Mouse (Mus musculus) retina, postnatal 1 day (tissue): ENCODE measurements around the gene Mysm1.

Experiments used
- DNase-seq: peaks from one replicate; pipeline ENCODE4 v3.0.0-alpha.2; 2012

Mysm1 gene

GRCm38 (mm10) chr4:94978590-94979499 is at the start of gene Mysm1:
TSS of gene Mysm1 (minus strand) at chr4:94979100.
- peak; percentile 96 for DNase-seq

GRCm38 (mm10) chr4:95025847-95026600 is 47.1 kb upstream of the Mysm1 start:
- peak; percentile 4 for DNase-seq

- DNase-seq: no peak
These were observed 44.6 kb upstream of the Mysm1 start for GRCm38 (mm10) chr4:95023350-95023953.

DNA sequence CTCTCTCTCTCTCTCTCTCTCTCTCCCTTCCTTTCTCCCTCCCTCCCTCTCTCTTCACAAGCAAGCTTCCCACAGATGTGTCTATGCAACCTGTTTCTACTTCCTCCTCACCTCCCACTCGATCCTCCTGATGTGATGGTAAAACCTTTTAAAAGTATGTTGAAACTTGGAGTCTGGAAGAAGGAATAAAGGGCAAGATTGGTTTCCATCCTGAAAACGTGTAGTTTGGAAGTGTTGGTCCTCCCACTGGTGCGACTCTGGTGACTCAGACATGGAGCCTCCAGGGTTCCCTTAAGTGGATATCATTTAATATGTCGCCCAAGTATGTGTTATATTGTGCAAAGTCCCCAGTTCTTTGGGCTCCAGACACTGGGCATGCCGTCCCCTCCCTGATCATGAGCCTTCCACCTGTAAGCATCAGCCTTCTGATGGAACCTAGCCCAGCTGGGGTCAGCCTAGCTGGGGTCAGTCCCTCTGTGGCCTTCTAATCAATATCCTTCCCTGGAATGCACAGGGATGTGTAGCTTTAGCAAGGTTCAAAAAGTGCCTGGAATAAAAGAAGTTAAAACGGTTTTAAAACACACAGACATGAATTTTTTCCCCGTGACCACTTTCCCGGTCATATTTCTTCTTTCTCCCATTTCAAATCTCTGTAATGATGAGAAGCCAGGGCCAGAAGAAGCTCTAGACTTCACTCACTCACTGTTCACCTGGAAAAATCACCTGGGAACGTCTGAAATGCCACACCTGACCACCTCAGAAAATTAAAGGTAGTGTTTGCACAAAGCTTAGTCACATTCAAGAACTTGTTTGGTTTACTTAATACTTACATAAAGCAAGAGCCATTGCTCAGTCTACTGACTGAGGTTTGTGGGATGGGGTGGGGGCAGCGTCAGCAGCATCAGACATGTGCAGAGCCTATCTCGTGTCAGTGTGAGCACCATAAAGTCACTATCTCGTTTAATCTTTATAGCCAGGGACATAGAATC is 43.0 kb upstream of the Mysm1 start:
- no peak for DNase-seq

DNA sequence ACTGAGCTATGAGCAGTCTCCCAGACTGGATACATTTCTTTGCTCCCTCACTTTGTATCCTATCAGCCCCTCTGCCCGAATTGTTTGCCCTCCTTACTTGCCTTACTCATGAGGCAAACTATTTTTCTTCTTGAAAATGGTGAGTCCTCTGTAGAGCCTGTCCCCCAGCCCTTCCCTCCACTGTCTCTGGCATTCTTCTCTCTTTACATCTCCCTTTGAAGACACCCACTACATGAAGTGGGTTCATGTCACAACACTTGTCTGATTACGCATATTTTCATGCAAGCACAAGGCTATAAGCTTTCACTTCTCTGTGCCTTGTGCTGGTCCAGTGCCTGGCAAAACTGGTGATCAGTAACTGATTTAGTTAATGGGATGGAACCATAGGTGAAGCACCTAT is 41.3 kb upstream of the Mysm1 start:
- no peak for DNase-seq

- no peak for DNase-seq
These were observed 39.3 kb upstream of the Mysm1 start for GRCm38 (mm10) chr4:95018221-95018620.

DNA sequence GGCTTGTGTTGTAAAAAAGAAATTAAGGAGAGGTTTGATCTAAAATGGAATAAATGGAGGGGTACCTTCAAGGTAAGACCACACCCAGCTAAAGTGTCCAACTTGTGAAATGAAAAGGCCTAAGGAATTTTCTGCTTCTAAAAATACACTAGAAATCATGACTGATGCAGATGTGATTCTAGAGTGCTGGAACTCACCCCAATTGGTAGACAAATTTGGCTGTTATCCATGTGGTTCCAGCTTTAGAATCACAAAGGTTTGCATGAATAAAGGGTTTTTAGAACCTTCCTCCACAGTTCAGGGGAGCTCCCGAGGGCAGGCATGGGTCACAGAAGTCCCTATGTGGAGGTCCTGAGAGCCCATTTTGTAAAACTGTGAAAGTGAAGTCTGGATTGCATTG is 33.8 kb upstream of the Mysm1 start:
- DNase-seq: no peak

DNA sequence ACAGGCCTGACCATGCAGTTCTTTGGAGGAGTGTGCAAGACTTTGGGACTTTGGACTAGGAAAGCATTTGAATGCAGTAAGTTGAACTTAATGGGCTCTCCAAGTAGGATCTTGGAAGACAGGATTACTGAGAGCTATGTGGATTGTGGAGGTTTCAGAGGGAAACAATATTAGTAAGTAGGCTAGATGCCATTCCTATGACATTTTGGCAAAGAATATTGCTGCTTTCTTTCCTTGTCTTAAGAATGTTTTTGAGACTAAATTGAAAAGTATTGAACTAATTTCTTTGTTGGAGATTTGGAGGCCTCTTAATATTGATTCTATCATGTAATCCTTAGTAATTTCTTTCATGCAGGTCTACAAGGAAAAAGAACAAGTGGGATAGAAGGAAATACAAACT is 33.4 kb upstream of the Mysm1 start:
- no peak for DNase-seq

DNA sequence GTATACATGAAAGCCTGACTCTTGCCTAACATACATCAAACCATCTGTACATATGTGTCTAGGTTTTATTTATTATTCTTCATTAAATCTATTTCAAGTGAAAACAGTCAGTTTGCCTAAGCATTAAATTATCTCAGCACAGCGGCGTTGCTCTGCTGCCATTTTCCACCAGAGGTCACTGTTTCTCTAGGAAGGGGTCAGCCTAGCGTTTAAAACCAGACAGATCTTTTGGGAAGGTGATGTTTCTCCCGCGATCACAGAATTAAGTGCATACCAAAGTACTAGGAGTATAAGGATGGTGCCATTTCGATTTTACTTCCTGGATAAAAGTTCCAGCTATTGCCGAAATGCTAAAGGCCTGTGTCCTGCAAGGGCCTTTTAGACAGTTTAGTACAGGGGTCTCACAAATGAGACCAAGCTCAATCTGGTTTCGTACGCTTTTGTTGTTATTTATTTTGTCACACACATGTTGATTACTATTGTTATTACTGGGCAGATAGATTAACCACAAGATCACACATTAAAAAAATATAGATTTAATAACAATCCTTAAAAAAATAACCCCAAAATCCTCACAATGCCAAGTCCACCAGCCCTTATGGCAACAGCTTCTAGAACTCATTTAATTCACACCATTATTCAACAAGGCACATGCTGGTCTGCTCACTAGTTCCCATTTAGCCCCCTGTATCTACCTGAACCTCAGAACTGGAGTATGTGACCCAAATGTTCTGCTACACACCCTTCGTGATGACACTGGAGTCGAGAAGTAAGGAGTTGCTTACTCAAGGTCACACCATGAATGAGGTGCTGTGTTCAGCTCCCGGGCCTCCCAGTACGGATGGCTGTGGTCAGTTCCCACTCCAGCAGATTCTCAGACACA is 29.5 kb upstream of the Mysm1 start:
- peak; percentile 76 for DNase-seq

GRCm38 (mm10) chr4:95007759-95008158 is 28.9 kb upstream of the Mysm1 start:
- DNase-seq: no peak

- peak; percentile 51 for DNase-seq
These were observed 26.4 kb upstream of the Mysm1 start for GRCm38 (mm10) chr4:95005251-95005830.

DNA sequence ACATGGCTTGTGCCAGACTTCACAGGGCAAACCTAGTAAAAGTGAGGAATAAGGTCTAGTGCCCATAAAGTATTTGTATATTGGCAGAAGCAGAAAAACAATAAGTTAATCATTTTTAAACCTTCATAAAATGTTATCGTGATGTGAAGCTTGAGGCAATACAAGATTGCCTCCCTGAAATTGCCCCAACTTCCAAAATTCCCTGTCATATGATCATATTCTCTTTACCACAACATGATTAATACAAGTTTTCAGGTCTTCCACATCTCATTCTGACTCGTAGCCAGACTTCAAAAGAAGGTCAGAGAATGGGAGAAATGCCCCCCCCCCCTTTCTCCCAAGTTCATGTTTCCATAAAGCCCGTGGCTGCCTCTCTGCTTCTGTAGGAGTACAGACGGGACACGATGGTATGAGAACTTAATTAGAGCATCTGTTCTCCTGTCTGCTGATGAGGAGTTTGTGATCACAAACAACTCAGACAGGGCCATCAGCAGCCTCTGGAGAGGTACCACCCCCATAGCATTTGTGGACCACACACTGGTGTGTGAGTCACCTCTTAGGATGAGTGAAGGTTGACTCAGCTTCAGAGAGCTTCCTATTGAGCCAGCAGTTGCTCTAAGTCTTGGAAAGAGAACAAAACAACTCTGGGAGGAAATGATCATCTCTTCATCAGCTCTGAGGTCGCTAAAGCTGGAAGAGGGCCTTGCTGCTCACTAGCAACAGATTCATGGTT is 22.3 kb upstream of the Mysm1 start:
- DNase-seq: peak; percentile 6

GRCm38 (mm10) chr4:95000147-95000546 is 21.2 kb upstream of the Mysm1 start:
- no peak for DNase-seq

- peak; percentile 19 for DNase-seq
These were observed 20.3 kb upstream of the Mysm1 start for GRCm38 (mm10) chr4:94999249-94999648.

- no peak for DNase-seq
These were observed 17.0 kb upstream of the Mysm1 start for GRCm38 (mm10) chr4:94995862-94996261.

DNA sequence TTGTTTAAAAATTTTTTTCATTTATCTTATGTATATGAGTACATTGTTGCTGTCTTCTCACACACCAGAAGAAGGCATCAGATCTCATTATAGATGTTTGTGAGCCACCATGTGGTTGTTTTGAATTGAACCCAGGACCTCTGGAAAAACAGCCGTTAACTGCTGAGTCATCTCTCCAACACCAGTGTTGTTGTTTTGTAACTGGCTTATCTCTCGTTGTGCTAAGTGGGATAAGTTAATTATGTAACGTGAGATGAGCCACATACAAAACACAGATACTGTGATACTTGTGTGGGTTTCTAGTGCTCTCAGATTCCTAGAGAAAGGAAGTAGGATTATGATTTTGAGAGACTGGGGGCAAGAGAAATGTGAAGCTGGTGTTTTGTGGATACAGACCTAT is 11.3 kb upstream of the Mysm1 start:
- no peak for DNase-seq

DNA sequence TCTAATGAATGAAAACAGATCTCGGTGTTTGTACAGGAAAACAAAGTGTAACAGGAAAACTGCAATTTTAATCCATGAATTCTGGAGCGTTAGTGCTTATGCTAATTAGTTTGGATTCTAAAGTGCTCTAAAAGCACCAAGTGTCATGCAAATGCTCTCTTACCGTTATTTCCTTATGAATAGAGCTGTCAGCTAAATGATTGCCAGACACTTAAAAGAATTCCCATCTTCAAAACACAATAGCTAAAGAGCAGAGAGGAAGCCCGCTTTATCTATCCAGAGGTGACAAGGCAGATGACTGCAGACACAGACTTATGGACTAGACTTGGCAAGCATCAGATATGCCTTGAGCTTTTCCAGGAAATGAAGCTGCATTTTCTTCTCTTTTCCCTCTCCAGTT is 8.8 kb upstream of the Mysm1 start:
- DNase-seq: no peak

GRCm38 (mm10) chr4:94979500-94979915 is 608 bp upstream of the Mysm1 start:
- DNase-seq: no peak

- no peak for DNase-seq
These were observed 5.6 kb downstream of the Mysm1 start for GRCm38 (mm10) chr4:94973321-94973720.

DNA sequence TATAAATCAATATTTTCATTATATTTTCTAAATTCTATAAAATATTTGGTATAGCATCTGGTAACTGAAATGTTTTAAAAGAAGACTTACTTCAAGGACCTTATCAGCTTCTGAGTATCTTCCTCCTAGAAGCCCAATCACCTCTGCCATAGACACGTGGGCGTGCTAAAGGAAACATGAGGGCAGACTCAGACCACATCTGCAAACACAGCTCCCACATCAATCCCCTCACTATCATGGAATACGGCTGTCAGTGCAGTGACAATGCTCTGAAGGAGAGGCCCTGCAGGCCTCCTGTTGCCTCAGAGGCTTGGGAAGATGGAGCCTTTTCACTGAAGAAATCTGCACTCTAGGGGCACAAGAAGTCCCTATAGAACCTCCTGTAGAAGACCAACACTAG is 26.1 kb downstream of the Mysm1 start:
- no peak for DNase-seq
